Mouse (Mus musculus): ENCODE measurements around the gene Zbtb32. TPM values are rescaled to one million over a fixed set of nuclear protein-coding genes. Genes with fewer than 3 reads are reported as not detected.

Gene Zbtb32
- polyA plus RNA-seq, 1 experiment: 22.7 TPM

DNA sequence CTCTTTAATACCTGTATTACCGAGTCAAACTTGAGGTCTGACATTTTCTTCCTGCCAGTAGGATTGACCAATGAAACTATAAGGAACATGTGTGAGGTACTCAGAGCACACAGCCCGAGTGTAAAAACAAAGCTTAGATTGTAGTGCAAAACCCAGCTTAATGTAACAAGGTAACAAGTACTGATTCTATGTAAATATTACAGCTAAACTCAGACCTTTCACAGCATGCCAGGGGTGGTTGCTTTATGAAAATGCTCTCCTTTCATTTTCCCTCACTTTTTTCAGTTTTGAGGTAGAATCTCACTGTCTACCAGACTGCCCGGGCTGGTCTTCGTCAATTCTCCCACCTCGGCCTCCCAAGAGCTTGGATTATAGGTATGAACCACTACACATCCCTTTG, 2.6 kb downstream of the Zbtb32 start:
- H3K4me1 ChIP-seq (ENCODE audit: control insufficient read depth, insufficient read depth, low read length): peaks cover 9% of the 10 kb centered on the region
- TF ChIP-seq POLR2A (IDR thresholded peaks at IDR 0.05; ENCODE audit: insufficient read depth, low read length): no peak
- no peak for TF ChIP-seq CTCF (IDR thresholded peaks at IDR 0.05; ENCODE audit: low read depth, low read length)
- TF ChIP-seq EP300 (IDR thresholded peaks at IDR 0.05; ENCODE audit: insufficient read depth, low read depth, low read length): no peak
- no peak overlapping the region for H3K27ac ChIP-seq (ENCODE audit: insufficient read depth, low read length)
- H3K4me3 ChIP-seq (ENCODE audit: low read depth, low read length): no peak overlapping the region
- H3K36me3 ChIP-seq (ENCODE audit: control insufficient read depth, insufficient read depth, low read length, poor library complexity, severe bottlenecking): no peaks in the 10 kb centered on the region
- no peak overlapping the region for H3K9ac ChIP-seq (ENCODE audit: low read depth, poor library complexity, severe bottlenecking)
- no peaks in the 10 kb centered on the region for H3K27me3 ChIP-seq (ENCODE audit: control insufficient read depth, insufficient read depth, low read length, poor library complexity, severe bottlenecking)
- H3K9me3 ChIP-seq (replicated peaks; ENCODE audit: control insufficient read depth, insufficient read depth, low read length, poor library complexity, severe bottlenecking): no peaks in the 10 kb centered on the region

DNA sequence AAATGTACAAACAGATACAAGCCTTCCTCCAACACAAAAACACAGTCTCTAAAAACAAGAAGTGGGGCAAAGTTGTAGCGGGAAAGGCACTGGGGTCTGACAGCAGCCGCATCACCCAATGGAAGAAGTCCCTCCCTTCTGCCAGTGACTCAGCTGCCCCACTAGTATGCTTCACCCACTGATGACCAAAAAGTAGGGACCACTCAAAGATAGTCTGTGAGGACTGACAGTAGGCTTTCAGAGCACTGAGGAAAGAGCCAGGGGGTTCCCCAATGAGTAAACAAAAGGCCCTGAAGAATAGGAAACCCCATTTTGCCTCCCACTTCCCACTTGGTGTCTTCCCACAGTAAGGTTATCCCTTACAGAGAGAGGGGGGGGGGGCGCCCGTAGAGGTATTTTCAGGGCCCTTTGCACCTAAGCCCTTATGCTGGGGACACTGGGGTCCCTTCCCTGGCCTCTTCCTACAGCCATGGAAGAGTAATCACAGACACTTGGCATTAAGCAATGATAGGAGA, 4.1 kb downstream of the Zbtb32 start:
- Histone ChIP-seq H3K27ac (ENCODE audit: insufficient read depth, low read length) (no peak overlapping the region), H3K9ac (ENCODE audit: low read depth, poor library complexity, severe bottlenecking) (no peak overlapping the region), H3K27me3 (ENCODE audit: control insufficient read depth, insufficient read depth, low read length, poor library complexity, severe bottlenecking) (no peaks in the 10 kb centered on the region), H3K4me3 (ENCODE audit: low read depth, low read length) (no peak overlapping the region), H3K36me3 (ENCODE audit: control insufficient read depth, insufficient read depth, low read length, poor library complexity, severe bottlenecking) (no peaks in the 10 kb centered on the region), H3K4me1 (ENCODE audit: control insufficient read depth, insufficient read depth, low read length) (peaks cover 9% of the 10 kb centered on the region), H3K9me3 (replicated peaks; ENCODE audit: control insufficient read depth, insufficient read depth, low read length, poor library complexity, severe bottlenecking) (no peaks in the 10 kb centered on the region)
- no peak for TF ChIP-seq EP300 (IDR thresholded peaks at IDR 0.05; ENCODE audit: insufficient read depth, low read depth, low read length)
- TF ChIP-seq POLR2A (IDR thresholded peaks at IDR 0.05; ENCODE audit: insufficient read depth, low read length): no peak
- TF ChIP-seq CTCF (IDR thresholded peaks at IDR 0.05; ENCODE audit: low read depth, low read length): no peak

DNA sequence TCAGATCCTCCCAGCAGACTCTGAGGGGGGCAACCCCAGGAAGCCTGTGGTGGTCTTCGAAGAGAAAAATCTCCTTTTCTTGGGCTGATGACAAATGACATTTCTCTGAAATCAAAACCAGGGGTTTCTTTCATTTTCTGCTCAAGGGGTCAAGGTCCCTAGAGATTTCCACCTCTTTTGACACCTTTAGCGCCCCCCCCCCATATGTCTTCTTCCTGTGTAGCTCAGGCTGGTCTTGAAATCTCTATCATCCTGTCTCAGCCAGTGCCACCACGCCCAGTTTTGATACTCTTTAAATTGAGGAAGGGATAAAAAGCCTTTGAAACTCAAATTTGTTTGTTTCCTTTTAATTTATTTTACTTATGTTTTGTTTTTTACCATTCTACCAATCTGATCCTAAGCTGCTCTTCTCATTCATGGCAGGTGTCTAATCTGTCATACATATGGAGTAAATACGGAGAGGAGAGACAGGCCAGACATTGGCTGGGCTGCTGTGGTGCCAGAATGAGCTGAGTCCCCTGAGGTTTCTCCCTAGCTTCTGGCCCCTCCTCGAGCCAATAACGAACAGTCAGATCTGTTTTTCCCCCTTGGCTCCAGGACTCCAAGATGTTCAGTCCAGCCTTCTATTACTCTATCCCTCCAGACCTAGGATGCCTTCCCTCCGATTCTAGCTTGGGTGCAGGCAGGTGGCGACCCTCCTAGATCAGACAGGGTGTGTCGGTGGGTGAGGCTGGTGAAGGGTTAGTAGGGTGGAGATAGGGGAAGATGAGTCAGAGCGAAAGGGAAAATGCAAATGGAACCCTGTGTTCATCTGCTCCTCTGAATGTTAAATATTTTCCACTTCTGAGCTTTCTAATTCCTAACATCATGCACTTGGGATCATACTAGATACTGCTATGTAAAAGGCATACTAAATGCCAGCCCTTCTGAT, 4.9 kb downstream of the Zbtb32 start:
- Histone ChIP-seq H3K4me3 (ENCODE audit: low read depth, low read length) (no peak overlapping the region), H3K27ac (ENCODE audit: insufficient read depth, low read length) (no peak overlapping the region), H3K9me3 (replicated peaks; ENCODE audit: control insufficient read depth, insufficient read depth, low read length, poor library complexity, severe bottlenecking) (no peaks in the 10 kb centered on the region), H3K27me3 (ENCODE audit: control insufficient read depth, insufficient read depth, low read length, poor library complexity, severe bottlenecking) (no peaks in the 10 kb centered on the region), H3K9ac (ENCODE audit: low read depth, poor library complexity, severe bottlenecking) (no peak overlapping the region), H3K36me3 (ENCODE audit: control insufficient read depth, insufficient read depth, low read length, poor library complexity, severe bottlenecking) (no peaks in the 10 kb centered on the region), H3K4me1 (ENCODE audit: control insufficient read depth, insufficient read depth, low read length) (peaks cover 9% of the 10 kb centered on the region)
- TF ChIP-seq EP300 (IDR thresholded peaks at IDR 0.05; ENCODE audit: insufficient read depth, low read depth, low read length) (no peak), CTCF (IDR thresholded peaks at IDR 0.05; ENCODE audit: low read depth, low read length) (no peak), POLR2A (IDR thresholded peaks at IDR 0.05; ENCODE audit: insufficient read depth, low read length) (no peak)

DNA sequence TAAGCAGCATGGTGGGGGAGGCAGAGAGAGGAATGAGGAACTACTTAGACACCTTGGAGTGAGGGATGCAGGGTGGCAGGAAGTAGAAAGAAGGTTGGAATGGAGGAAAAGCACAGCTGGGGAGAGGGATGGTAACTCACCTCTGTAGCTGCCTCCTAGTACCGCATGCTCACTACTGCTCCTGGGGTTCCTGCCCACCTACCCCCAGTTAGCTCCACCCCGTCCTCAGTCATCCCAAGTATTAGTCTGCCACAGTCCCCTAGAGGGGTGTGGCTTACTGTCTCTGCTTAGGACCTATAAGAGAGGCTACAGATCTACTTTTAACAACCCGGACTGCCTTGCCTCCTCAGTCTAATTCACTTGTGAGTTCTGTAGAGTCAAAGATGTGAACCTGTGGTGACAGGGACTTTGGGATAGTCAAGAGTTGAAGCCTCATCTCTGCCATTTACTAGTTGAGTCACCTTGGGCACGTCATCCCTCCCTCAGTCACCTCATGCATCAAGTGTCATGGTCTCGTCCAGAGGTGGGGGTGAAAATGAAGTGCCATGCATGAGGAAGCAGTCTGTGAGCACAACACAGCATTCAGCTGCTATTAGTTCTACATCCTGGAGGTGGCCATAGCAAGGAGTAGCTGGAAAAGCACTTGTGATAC, 5.8 kb downstream of the Zbtb32 start:
- Histone ChIP-seq H3K9ac (ENCODE audit: low read depth, poor library complexity, severe bottlenecking) (no peak overlapping the region), H3K4me1 (ENCODE audit: control insufficient read depth, insufficient read depth, low read length) (peaks cover 9% of the 10 kb centered on the region), H3K4me3 (ENCODE audit: low read depth, low read length) (peak overlapping the region; percentile 11; the same call in 1 of the 2 replicates), H3K36me3 (ENCODE audit: control insufficient read depth, insufficient read depth, low read length, poor library complexity, severe bottlenecking) (no peaks in the 10 kb centered on the region), H3K27me3 (ENCODE audit: control insufficient read depth, insufficient read depth, low read length, poor library complexity, severe bottlenecking) (no peaks in the 10 kb centered on the region), H3K9me3 (replicated peaks; ENCODE audit: control insufficient read depth, insufficient read depth, low read length, poor library complexity, severe bottlenecking) (no peaks in the 10 kb centered on the region), H3K27ac (ENCODE audit: insufficient read depth, low read length) (no peak overlapping the region)
- TF ChIP-seq POLR2A (IDR thresholded peaks at IDR 0.05; ENCODE audit: insufficient read depth, low read length) (no peak), EP300 (IDR thresholded peaks at IDR 0.05; ENCODE audit: insufficient read depth, low read depth, low read length) (no peak), CTCF (IDR thresholded peaks at IDR 0.05; ENCODE audit: low read depth, low read length) (no peak)

DNA sequence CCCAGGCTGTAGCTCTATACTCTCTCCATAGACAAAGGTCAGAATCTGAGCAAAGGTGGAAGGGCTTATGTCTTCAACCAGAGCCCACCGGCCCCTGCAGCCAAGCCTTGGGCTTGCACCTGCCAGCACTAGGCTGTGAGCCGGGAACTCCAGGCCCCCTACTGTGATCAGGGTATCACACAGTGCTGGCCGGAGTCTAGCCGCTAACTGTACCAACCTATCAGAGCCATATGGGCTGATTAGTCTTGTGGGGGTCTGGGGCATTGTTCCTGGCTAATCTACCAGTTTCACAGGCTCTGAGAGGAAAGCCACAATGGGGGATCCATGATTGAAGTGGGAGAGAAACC, 7.1 kb downstream of the Zbtb32 start:
- Histone ChIP-seq H3K36me3 (ENCODE audit: control insufficient read depth, insufficient read depth, low read length, poor library complexity, severe bottlenecking) (peaks cover under 1% of the 10 kb centered on the region; the same call in 1 of the 2 replicates), H3K9ac (ENCODE audit: low read depth, poor library complexity, severe bottlenecking) (peak overlapping the region; percentile 16), H3K9me3 (replicated peaks; ENCODE audit: control insufficient read depth, insufficient read depth, low read length, poor library complexity, severe bottlenecking) (no peaks in the 10 kb centered on the region), H3K27me3 (ENCODE audit: control insufficient read depth, insufficient read depth, low read length, poor library complexity, severe bottlenecking) (no peaks in the 10 kb centered on the region), H3K4me1 (ENCODE audit: control insufficient read depth, insufficient read depth, low read length) (peaks cover 9% of the 10 kb centered on the region), H3K4me3 (ENCODE audit: low read depth, low read length) (no peak overlapping the region), H3K27ac (ENCODE audit: insufficient read depth, low read length) (no peak overlapping the region)
- TF ChIP-seq CTCF (IDR thresholded peaks at IDR 0.05; ENCODE audit: low read depth, low read length): no peak
- TF ChIP-seq POLR2A (IDR thresholded peaks at IDR 0.05; ENCODE audit: insufficient read depth, low read length): no peak
- no peak for TF ChIP-seq EP300 (IDR thresholded peaks at IDR 0.05; ENCODE audit: insufficient read depth, low read depth, low read length)

Data from ES-Bruce4 (cell line).